Mouse (Mus musculus) spleen, postnatal 4 days (tissue): Measurements from ENCODE around the gene Scn8a.

Source experiments
- DNase-seq, 2 experiments: peaks; one replicate each; pipeline ENCODE4 v3.0.0; 2022; ENCODE audit warnings: low spot score in 2 of 2

Scn8a gene

GRCm38 (mm10) chr15:101039651-101040050 lies 170.0 kb downstream of the Scn8a start:
- no peak for DNase-seq

- no peak for DNase-seq
Observed at GRCm38 (mm10) chr15:101041966-101042365, 172.3 kb downstream of the Scn8a start.

- peak; percentile 36 to 73 for DNase-seq
Observed at GRCm38 (mm10) chr15:101042613-101043012, 173.0 kb downstream of the Scn8a start.

- no peak for DNase-seq
Observed at GRCm38 (mm10) chr15:101044531-101044930, 174.9 kb downstream of the Scn8a start.

GRCm38 (mm10) chr15:101046039-101046526 lies 176.4 kb downstream of the Scn8a start:
- no peak for DNase-seq

GRCm38 (mm10) chr15:101046527-101047193 lies 177.0 kb downstream of the Scn8a start:
- DNase-seq, result no peak

GRCm38 (mm10) chr15:101047194-101047555 lies 177.5 kb downstream of the Scn8a start, which contains the start of gene Gm47841:
TSS of gene Gm47841 (minus strand) at chr15:101047397.
- no peak for DNase-seq

GRCm38 (mm10) chr15:101048338-101048896 lies 178.8 kb downstream of the Scn8a start:
- DNase-seq, result no peak

- DNase-seq, result no peak
Observed at GRCm38 (mm10) chr15:101051869-101052268, 182.2 kb downstream of the Scn8a start.

- DNase-seq, result no peak
Observed at GRCm38 (mm10) chr15:101052560-101053501, 183.2 kb downstream of the Scn8a start.

GRCm38 (mm10) chr15:101053832-101054459 lies 184.3 kb downstream of the Scn8a start:
- DNase-seq, result no peak

GRCm38 (mm10) chr15:101054541-101054940 lies 184.9 kb downstream of the Scn8a start:
- no peak for DNase-seq

GRCm38 (mm10) chr15:101056225-101056624 lies 186.6 kb downstream of the Scn8a start:
- DNase-seq, result no peak

- DNase-seq, result no peak
Observed at GRCm38 (mm10) chr15:101059570-101060279, 190.1 kb downstream of the Scn8a start.

- DNase-seq, result no peak
Observed at GRCm38 (mm10) chr15:101060280-101060852, 190.7 kb downstream of the Scn8a start.

- no peak for DNase-seq
Observed at GRCm38 (mm10) chr15:101065069-101065468, 195.4 kb downstream of the Scn8a start.

GRCm38 (mm10) chr15:101066364-101066847 lies 196.7 kb downstream of the Scn8a start:
- no peak for DNase-seq

- no peak for DNase-seq
Observed at GRCm38 (mm10) chr15:101066920-101067696, 197.4 kb downstream of the Scn8a start.

- no peak for DNase-seq
Observed at GRCm38 (mm10) chr15:101068029-101068428, 198.4 kb downstream of the Scn8a start.

GRCm38 (mm10) chr15:101068671-101069070 lies 199.0 kb downstream of the Scn8a start:
- no peak for DNase-seq
